Mouse (Mus musculus): ENCODE data around the gene Myl10.
"Not testable (repeated sequence)": the region's sequence is repeated elsewhere in the genome, so short reads cannot be mapped to it uniquely, and the experiment has no call there.

Myl10 gene

DNA sequence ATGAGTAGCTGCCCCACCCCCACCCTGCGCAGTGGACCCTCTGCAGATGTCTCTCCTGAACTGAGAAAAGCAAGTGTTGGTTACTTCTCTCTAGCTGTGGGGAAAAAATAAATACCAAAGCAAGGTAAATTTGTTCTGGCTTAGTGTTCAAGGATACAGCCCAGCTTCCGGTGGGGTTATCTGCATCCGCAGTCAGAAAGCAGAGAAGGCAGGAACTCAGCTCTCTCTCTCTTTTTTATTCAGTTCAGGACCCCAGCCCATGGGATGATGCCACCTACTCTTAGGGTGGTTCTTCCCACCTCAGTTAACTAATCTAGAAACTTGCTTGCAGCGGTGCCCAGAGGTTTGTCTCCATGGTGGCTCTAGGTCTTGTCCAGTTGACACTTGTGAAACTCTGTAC is at the start of gene Myl10:
TSS of gene Myl10 (plus strand) at position 363 of the 400 bp plus-strand sequence.
- DNase-seq (ENCODE audit: low read depth): no peak

DNA sequence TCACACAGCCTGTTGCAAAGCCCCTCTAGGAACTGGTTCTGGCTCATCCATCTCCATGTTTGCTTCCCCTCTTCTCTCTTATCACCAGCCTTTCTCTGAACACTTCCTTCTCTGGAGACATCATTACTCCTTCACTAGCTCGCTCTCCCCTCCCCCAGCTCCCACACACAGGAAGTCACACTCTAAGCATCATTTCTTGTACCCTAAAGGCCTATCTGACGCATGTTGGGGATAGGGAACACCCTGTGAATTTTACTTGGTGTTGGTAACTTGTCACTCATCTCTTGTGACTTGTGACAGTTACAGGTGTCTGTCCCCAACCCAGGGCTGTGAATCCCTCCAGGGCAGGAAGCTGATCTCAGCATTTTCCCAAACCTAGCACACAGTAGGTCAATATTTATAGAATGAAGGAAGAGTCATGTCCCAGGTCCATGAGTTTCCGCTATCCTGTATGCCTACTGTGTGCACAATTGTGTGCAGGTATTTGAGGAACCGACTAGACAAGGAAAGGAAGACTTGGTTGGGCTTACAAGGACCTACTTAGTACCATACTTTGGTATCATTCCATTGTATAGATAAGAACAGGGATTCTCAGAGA is 46.1 kb upstream of the Myl10 start:
- no peak for DNase-seq (ENCODE audit: low read depth)

DNA sequence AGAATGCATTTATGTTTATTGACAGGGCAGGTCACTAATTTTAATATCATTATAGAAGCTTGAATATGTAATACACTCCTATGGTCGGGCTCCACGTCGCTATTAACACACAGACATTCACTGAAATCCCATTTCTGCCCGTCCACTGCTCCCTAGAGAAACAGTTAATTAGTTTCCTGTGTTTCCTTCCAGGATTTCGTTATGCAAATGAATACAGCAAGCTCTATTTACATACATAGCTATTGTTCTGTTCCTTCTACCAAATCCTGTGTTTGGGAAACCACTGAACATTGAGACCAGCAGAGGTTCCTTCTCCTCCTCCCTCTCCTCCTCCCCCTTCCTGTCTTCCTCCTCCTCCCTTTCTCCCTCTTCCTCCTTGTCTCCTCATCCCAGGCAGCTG is 43.9 kb upstream of the Myl10 start:
- no peak for DNase-seq (ENCODE audit: low read depth)

DNA sequence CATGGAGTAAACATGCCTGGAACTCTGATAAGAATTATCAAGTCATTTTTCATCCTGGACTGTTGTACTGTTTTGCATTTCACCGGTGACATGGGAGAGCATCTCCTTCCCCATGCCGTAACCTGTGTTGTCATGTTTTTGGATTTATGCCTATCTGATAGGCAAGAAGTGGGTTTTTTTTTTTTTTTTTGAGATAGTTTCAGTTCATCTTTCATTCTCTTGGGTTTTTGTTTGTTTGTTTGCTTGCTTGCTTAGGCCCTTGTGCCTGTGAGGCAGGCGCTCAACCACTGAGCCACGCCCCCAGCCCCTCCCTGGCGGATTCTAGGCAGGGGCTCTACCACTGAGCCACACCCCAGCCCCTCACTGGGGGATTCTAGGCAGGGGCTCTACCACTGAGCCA is 43.3 kb upstream of the Myl10 start:
- DNase-seq (ENCODE audit: low read depth): no peak

DNA sequence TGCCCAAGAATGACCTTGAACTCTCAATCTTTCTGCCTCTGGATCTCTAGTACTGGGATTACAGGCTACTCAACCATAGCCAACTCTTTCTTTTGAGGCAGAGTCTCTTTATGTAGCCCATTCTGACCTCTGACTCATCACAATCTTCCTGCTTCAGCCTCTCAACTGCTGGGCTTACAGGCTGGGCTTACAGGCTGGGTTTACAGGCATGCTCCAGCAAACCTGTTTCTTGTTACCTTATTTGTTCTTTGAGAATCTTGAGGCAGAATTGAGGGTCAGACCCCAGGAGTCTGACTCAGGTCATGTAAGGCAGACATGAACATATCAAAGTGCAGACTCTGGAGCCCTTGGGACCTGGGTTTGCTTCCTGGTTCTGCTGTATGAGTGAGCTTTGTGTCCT is 38.5 kb upstream of the Myl10 start:
- no peak for DNase-seq (ENCODE audit: low read depth)

DNA sequence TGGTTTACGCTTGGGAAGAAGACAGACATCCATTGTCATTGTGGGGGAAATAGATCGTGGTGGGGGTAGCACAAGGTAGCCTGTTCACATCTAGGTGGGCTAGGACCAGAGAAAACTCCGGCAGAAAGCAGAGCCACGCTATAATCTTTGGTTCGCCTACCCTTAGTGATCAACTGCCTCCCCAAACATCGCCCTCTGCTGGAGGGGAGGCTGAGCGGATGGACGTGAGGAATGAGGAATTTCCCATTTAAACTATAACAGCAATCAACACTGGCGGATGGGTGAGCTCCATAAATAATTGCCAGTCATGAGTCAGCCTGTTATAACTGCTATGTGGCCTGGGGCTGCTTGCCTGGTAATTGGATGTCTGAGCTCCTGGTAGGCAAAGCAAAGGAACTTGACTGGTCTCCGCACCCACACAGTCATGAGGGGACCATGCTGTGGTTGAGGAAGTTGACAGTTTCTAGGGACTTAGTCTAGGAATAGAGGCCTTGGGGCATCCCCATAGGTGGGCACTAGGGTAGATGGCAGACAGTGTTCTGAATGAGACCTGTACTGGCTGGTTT is 36.0 kb upstream of the Myl10 start:
- DNase-seq (ENCODE audit: low read depth): no peak

DNA sequence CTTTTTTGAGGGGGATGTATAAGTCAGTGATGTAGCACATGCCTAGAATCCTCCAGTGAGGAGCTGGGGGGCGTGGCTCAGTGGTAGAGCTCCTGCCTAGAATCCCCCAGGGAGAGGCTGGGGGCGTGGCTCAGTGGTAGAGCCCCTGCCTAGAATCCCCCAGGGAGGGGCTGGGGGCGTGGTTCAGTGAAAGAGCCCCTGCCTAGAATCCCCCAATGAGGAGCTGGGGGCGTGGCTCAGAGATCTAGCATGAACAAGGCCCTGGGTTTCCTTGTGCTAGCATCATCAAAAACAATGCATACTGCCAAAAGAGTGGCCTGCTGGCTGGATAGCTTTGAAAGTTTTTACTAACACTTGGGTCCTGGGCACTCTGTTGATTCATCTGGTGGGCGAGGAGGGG is 32.2 kb upstream of the Myl10 start:
- DNase-seq (ENCODE audit: low read depth): not testable (repeated sequence)

DNA sequence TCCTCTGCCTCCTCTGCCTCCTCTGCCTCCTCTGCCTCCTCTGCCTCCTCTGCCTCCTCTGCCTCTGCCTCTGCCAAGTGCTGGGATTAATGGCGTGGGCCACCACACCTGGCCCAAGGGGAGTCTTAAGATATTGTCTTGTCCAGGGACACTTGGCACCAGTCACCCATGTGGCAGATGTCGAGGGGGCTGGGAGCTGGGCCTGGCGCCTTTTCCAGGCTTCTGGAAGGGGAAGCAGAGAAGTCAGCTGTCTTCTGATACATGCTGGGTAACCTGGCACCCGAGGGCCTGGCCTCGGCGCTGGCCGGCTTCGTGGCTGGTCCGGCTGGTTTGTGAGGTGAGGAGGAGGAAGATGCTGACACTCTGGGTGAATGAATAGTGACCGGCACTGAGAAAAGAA is 30.7 kb upstream of the Myl10 start:
- no peak for DNase-seq (ENCODE audit: low read depth)

DNA sequence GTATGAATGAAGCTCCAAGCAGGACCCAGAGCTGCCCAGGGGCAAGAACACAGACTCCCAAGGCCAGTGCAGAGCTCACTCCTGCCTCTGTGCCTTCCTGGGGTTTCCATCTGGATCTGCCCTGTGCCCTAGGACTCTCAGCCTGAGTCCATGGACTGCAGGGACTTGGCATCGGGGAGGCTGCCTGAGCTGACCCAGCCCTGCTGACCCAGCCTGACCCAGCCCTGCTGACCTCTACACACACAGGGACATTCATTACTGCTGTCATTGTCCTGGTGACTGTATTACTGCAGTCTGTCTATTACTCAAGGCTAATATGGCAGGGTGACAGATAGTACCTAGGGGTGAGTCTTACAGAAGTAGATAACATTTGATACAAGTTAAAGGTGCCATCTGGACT is 30.1 kb upstream of the Myl10 start:
- DNase-seq (ENCODE audit: low read depth): no peak

DNA sequence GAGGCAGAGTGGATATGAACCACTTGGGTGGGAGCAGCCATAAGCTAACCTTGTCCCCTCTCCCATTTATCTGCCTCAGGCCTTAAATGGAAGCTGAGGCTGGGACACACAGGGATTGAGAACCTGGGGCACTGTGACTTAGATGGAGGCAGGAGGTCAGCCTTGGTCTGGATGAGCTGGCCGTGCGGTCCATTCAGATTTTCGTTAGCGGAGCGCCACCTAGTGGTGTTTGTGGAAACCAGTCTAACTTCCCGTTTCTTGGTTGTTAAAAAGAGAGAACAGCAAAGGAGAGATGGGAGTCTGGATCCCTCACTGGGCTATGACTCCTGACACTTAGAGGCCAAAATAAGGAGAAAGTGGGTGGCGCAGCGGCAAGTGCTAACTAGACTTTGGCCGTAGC is 28.4 kb upstream of the Myl10 start:
- peak; percentile 40 for DNase-seq (ENCODE audit: low read depth)

DNA sequence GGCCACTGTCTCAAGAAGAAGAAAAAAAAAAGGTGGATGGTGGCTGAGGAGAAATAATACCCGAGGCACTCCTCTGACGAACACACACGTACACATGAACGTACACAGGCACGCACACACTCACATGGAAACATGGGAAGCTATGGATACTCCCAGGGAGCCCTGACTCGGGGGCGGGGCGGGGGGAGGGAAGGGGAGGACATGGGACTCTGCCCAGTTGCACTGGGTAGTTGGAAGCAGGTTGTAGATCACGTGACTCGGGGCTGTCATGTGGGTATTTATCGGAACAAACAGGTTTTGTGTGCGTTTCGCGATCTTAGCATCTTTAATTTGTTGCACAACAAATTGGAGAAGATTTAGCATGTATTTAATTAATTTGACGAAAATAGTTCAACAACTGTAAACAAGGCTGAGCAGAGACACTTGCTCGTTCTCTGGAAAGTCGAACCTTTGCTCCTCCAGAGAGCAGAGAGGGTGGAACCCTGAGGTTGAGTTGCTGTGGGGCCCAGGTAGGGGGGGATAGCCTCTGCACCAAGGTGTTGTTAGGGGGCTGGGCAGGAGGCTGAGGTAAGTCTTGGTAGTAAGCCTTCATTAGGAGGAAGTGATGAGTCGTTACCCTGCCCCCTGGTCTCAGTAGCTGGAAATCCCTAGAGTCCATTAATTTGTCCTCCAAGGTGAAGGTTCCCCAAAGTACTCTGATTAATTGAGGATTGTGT is 16.5 kb upstream of the Myl10 start:
- DNase-seq (ENCODE audit: low read depth): no peak

DNA sequence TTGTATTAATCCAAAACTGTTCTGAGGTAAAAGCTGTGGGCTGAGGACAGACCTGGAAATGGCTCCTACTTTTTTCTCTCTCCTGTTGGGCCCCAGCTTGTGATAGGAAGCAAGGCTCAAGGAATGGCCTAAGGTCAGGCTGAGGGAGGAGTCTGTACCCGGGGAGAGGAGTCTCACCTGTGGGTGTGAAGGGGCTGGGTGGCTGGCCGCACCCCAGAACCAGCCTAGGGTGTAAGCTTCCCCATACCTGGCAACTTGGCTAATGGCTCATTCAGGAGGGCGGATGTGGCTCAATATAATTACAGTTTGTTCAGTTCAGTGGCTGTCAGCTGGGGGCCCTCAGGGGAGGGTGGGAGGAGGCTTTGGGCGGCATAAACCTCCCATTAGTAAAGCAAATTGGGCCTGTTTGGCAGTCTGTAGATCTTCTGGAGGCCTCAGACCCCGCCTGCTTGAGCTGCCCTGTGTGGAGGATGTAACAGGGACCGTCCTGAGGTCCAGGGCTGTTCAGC is 14.1 kb upstream of the Myl10 start:
- no peak for DNase-seq (ENCODE audit: low read depth)

DNA sequence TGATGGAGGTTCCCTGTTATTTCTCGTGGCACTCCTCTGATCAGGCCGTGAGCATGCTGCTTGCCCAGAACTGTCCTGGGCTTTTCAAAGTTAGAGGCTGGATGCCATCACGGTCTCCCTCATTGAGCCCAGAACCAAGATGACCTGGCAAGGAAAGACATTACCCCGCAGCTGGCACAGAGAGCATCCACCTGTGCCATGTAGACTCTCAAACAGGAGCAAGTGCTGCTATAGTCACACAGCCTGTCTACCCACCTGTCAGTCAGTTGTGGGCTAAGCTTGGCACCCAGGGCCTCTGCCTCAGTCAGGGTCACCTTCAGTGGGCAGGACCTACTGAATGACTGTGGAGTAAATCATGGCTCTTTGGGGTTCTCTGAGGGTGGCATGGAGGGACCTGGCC is 6.6 kb upstream of the Myl10 start:
- DNase-seq (ENCODE audit: low read depth): no peak

DNA sequence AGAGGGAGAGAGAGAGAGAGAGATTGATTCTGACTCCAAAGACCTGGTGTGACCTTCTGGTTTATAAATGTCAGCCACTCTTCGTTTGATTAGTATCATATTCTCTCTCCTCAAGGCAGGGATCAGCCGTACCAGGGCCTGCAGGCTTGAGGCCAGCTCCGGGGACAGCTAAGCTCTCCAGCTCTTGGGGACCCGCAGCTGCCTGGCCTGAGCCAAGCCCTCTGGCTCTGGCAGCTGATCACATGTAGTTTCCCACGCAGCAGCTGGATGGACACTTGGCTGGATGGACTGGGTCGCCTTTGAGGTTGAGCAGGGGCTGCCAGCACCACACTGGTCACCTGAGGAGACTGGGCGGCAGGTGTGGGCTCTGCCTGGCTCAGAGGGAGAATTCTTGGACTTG is 5.4 kb upstream of the Myl10 start:
- DNase-seq (ENCODE audit: low read depth): no peak

DNA sequence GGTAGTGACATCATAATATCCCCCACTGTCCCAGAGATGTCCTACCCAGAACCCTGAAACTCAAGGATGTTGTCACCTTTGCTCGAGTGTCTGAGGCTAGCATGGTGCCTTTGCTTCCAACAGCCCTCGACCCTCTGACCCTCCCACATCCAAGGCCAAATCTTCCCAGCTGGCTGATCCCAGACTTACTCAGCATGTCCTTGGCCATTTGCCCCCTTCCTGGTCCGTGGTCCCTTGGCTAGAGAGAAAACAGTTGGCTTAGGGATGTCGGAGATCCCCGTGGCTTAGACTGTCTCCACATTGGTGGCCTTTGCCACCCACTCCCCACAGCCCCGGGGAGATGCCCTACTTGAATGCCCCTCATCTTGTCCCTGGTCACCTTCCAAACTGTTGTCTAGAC is 4.1 kb upstream of the Myl10 start:
- DNase-seq (ENCODE audit: low read depth): no peak

DNA sequence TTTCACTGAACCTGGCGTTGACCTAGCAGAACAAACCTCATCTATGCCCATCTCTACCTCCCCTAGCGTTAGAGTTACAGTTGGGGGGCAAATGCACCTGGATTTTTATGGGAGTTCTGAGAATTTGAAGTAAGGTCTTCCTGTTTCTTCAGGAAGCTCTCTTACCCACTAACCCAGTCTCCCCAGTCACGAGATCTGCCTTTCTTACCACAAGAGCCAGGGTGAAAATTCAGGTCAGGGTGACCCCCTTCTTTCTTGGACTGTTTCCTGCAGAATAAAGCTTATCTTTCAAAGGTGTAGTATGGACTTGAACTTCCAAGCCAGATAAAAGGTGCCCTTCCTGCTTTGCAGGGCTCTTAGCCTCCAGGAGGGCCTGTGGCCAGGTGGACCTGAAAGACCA is 1.8 kb upstream of the Myl10 start:
- no peak for DNase-seq (ENCODE audit: low read depth)

DNA sequence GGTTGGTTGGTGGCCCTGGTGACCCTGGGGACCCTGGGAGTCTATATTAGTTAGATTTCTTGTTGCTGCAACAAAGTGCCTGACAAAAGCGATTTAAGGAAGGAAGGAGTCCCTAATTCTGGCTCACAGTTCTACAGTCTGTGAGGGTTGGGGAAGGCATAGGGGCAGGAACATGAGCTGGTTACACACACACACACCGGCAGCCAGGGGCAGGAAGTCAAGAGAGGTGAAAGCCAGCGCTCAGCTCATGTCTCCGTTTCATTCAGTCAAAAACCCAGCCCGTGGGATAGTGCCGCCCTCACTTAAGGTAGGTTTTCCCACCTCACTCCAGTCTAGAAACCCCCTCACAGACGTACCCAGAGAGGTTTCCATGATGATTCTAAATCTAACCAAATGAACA is 472 bp downstream of the Myl10 start:
- no peak for DNase-seq (ENCODE audit: low read depth)

DNA sequence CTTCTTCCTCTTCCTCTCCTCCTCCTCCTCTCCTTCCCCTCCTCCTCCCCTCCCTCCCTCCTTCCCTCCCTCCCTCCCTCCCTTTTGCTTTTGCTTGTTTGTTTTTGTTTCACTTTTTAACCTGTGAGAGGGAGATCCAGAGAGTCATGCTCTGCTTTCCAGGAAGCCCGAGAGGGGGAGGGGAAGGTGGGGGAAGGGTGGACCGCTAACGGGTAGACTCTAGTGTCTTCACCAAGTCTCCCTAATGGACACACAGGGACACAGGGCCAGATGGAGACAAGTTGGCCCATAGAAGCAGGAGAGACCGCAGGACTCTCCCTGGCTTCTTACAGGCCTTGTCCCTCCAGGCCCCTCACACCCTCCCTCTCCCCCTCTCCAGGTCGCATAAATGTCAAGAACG is 2.0 kb downstream of the Myl10 start:
- no peak for DNase-seq (ENCODE audit: low read depth)

DNA sequence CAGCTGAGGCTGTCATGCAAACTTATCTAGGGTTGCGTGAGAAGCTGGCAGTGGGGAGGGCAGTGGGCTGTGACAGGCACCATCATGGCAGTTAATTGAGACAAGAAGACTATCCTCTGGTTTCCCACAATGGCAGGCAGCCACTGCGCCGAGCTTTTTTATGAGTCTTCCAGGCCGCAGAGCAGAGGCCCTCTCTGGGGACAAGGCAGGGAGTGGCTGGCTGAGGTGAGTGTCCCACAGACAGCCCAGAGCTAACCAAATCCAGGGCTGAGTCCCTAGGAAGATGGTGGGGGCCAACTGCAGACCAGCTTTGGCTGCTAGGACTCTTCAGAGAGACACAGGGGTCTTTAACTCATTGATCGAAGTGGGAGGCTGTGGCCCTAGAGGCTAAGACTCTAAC is 3.6 kb downstream of the Myl10 start:
- DNase-seq (ENCODE audit: low read depth): no peak

DNA sequence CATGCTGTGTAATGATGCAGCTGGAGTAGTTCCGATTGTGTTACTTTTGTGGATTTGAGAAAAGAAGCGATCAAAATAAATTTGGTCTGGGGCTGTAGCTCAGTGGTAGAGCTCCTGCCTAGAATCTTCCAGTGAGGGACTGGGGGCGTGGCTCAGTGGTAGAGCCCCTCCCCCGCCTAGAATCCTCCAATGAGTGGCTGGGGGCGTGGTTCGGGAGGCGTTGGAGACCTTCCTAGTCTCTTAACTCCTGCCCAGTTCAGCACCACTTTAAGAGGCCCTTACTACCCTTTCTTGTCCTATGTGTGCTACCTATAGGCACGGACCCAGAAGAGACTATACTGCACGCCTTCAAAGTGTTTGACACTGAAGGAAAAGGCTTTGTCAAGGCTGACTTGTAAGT is 4.7 kb downstream of the Myl10 start:
- no peak for DNase-seq (ENCODE audit: low read depth)

DNA sequence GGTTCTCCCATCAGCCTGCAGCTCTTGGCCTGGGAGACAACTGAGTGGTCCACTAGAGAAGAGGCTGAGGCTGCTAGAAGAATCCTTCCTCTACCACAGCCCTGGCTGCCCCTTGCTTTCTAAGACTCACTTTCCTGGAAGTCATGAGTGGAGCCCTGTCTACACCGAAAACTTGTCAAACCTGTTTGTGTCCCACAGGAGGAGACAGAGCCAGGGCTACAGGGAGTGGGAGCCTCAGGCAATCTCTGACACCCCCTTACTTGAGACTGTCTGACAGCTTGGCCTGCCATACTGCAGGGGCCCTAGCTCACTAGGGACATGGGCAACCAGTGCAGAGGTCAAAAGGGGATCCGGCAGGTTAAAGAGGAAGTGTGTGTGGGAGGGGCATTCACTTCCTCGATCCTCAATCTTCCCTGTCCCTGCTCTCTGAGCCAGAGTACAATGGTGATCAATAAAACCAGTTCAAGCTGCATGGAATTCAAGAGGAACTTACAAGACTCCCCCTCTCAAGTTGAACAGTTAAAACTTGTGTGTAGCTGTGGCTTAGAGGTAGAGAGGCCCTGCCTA is 9.3 kb downstream of the Myl10 start:
- no peak for DNase-seq (ENCODE audit: low read depth)

DNA sequence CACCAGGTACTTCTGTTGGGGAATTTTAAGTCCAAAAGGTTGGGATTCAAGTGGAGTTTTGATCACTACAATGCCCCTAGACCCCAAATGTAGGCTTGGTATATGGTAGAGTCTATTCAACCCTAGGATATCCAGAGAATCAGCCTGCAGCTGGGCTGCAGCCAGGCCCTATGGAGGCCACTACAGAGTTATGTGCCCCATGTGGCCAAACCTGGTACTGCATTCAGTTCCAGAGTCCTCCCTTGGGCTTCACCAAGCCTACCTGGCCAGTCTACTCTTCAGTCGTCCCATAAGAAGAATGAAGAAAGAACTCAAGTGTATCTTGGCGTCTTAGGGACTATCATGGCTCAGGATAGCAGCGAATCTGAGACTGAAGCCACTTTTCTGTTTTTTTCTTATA is 10.8 kb downstream of the Myl10 start:
- no peak for DNase-seq (ENCODE audit: low read depth)

DNA sequence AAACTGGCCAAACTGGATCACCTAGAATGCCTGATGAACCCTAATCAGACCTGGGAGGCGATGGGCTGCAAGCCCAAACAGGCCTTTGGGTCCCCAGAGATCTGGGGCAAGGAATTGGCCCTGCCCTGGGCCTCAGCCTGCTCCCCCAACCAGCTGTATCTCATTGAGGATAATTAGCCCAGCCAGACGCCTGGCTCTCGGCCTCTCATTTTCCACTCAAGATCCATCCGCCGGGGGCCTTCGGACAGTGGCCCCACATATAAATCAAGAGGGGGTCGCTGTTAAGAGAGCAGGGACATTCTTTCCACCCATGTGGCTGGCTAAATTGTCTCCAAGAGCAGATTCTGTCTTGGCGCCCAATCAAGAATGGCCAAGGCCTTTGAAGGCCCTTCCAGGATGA is 11.2 kb downstream of the Myl10 start:
- no peak for DNase-seq (ENCODE audit: low read depth)
